Mouse (Mus musculus): ENCODE measurements around the gene Lpar5. TPM values are rescaled to one million over a fixed set of nuclear protein-coding genes. Genes with fewer than 3 reads are reported as not detected.

The Lpar5 gene
- polyA plus RNA-seq, 1 experiment = 35.7 TPM

DNA sequence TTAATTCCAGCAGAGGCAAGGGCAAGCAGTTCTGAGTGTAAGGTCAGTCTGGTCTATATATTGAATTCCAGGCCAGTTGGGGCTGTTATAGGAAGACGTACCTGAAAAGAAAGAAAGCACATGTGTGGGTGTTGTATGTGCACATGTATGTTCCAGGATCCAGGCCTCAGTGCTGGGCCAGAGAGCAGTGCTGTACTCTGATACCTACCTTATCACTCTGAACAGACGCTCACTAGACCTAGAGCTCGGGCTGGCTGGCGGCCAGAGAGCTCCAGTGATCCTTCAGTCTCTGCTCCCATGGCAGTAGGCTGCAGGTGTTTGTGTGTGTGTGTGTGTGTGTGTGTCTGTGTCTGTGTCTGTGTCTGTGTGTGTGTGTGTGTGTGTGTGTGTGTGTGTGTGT is 36.5 kb downstream of the Lpar5 start:
- TF ChIP-seq POLR2A (IDR thresholded peaks at IDR 0.05; ENCODE audit: control insufficient read depth, extremely low read depth, insufficient read depth, low read length, poor library complexity) (no peak), CTCF (IDR thresholded peaks at IDR 0.05; ENCODE audit: borderline replicate concordance, control insufficient read depth, extremely low read depth, insufficient read depth, low read length, poor library complexity) (no peak)
- Histone ChIP-seq H3K36me3 (ENCODE audit: control insufficient read depth, insufficient read depth, low read length) (peaks cover 87% of the 10 kb centered on the region), H3K27ac (ENCODE audit: control insufficient read depth, insufficient read depth, low read length) (no peak overlapping the region), H3K4me3 (ENCODE audit: control insufficient read depth, insufficient read depth, low read length) (no peak overlapping the region), H3K27me3 (ENCODE audit: control insufficient read depth, insufficient read depth, low read length) (no peaks in the 10 kb centered on the region), H3K4me1 (replicated peaks; ENCODE audit: control insufficient read depth, insufficient read depth, low read length) (peaks cover 18% of the 10 kb centered on the region)
- 91% methylated on average over 4 of the region's 4 CpGs for WGBS
- DNase-seq = no peak

DNA sequence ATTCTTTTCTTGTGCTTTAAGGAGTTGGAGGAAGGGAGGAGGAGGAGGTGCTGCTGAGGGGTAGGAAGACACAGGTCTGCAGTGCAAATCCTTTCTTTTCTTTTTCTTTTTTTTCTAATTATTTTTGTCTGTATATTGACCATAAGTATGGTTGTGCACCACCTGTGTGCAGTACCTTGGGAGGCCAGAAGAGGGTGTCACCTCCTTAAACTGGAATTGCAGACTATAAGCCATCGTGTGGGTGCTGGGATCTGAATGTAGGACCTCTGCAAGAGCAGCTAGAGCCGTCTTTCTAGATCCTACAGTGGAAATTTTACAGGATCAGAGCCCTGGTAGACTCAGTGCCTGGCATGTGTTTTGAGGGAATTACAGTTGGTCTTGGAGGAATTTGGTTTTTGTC is 40.0 kb downstream of the Lpar5 start:
- H3K4me3 ChIP-seq (ENCODE audit: control insufficient read depth, insufficient read depth, low read length) = no peak overlapping the region
- H3K27me3 ChIP-seq (ENCODE audit: control insufficient read depth, insufficient read depth, low read length) = no peaks in the 10 kb centered on the region
- TF ChIP-seq POLR2A (IDR thresholded peaks at IDR 0.05; ENCODE audit: control insufficient read depth, extremely low read depth, insufficient read depth, low read length, poor library complexity) (no peak), CTCF (IDR thresholded peaks at IDR 0.05; ENCODE audit: borderline replicate concordance, control insufficient read depth, extremely low read depth, insufficient read depth, low read length, poor library complexity) (no peak)
- no peaks in the 10 kb centered on the region for H3K4me1 ChIP-seq (replicated peaks; ENCODE audit: control insufficient read depth, insufficient read depth, low read length)
- no peak for DNase-seq
- 94% methylated on average over 2 of the region's 2 CpGs for WGBS
- H3K36me3 ChIP-seq (ENCODE audit: control insufficient read depth, insufficient read depth, low read length) = peaks cover 96% of the 10 kb centered on the region
- H3K27ac ChIP-seq (ENCODE audit: control insufficient read depth, insufficient read depth, low read length) = no peak overlapping the region

DNA sequence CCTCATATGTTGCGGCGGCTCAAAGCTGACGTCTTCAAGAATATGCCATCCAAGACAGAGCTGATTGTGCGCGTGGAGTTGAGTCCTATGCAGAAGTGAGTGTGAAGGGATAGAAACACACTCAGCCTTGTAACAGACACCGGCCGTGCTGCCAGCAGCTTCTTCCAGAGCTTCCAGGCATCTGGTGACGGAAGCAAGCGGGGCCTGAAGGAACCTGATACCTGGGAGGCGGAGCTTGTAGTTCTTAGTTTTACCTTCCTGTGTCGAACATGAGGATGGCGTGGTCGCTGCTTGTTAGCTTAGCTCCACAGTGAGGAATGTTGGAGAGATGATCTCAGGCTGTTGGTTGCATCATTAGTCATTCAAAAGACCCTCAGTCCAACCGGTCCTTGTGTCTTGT is 41.7 kb downstream of the Lpar5 start:
- peaks cover 100% of the 10 kb centered on the region for H3K36me3 ChIP-seq (ENCODE audit: control insufficient read depth, insufficient read depth, low read length)
- no peak overlapping the region for H3K4me3 ChIP-seq (ENCODE audit: control insufficient read depth, insufficient read depth, low read length)
- WGBS = 93% methylated on average over 14 of the region's 14 CpGs
- TF ChIP-seq POLR2A (IDR thresholded peaks at IDR 0.05; ENCODE audit: control insufficient read depth, extremely low read depth, insufficient read depth, low read length, poor library complexity) (no peak), CTCF (IDR thresholded peaks at IDR 0.05; ENCODE audit: borderline replicate concordance, control insufficient read depth, extremely low read depth, insufficient read depth, low read length, poor library complexity) (no peak)
- H3K27me3 ChIP-seq (ENCODE audit: control insufficient read depth, insufficient read depth, low read length) = no peaks in the 10 kb centered on the region
- H3K27ac ChIP-seq (ENCODE audit: control insufficient read depth, insufficient read depth, low read length) = no peak overlapping the region
- no peaks in the 10 kb centered on the region for H3K4me1 ChIP-seq (replicated peaks; ENCODE audit: control insufficient read depth, insufficient read depth, low read length)
- DNase-seq = no peak

DNA sequence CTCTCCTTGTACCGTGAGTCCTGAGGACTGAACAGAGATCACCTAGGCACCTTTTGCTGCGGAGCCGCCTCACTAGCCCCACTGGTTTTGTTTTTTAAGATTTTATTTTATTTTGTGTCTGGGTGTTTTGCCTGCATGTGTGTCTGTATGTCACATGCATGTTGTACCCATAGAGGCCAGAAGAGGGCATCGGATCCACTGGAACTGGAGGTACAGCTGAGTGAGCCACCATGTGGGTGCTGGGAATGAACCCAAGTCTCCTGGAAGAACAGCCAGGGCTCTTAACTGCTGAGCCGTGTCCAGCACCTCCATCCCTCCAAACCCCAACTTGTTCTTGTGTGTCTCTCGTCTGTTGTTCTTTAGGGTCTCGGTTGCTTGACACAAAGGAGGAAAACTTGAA is 43.2 kb downstream of the Lpar5 start:
- H3K4me1 ChIP-seq (replicated peaks; ENCODE audit: control insufficient read depth, insufficient read depth, low read length) = no peaks in the 10 kb centered on the region
- no peak overlapping the region for H3K27ac ChIP-seq (ENCODE audit: control insufficient read depth, insufficient read depth, low read length)
- H3K27me3 ChIP-seq (ENCODE audit: control insufficient read depth, insufficient read depth, low read length) = no peaks in the 10 kb centered on the region
- H3K36me3 ChIP-seq (ENCODE audit: control insufficient read depth, insufficient read depth, low read length) = peaks cover 98% of the 10 kb centered on the region
- peak; percentile 55 for DNase-seq
- no peak for TF ChIP-seq POLR2A (IDR thresholded peaks at IDR 0.05; ENCODE audit: control insufficient read depth, extremely low read depth, insufficient read depth, low read length, poor library complexity)
- TF ChIP-seq CTCF (IDR thresholded peaks at IDR 0.05; ENCODE audit: borderline replicate concordance, control insufficient read depth, extremely low read depth, insufficient read depth, low read length, poor library complexity) = peak; percentile 61; the same call in 1 of the 2 replicates
- H3K4me3 ChIP-seq (ENCODE audit: control insufficient read depth, insufficient read depth, low read length) = no peak overlapping the region
- 96% methylated on average over 7 of the region's 7 CpGs for WGBS

DNA sequence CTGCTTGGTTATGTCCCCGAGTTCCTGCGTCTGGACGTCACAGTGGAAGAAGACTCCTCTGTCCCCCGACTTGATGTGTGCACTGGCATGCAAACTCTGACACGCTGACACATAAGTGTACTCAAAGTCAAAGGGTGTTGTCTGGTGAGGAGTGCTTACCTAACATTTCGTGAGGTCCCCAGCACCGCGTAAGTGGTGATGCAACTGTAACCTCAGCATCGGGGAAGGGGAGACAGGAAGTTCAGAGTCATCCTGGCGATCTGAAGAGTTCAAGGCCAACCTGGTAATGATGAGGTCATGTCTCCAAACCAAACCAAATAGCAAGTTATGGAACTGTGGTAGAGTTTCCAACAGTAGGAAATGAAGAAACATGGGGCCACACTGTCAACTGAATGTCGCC is 44.8 kb downstream of the Lpar5 start:
- TF ChIP-seq POLR2A (IDR thresholded peaks at IDR 0.05; ENCODE audit: control insufficient read depth, extremely low read depth, insufficient read depth, low read length, poor library complexity) (no peak), CTCF (IDR thresholded peaks at IDR 0.05; ENCODE audit: borderline replicate concordance, control insufficient read depth, extremely low read depth, insufficient read depth, low read length, poor library complexity) (no peak)
- H3K4me3 ChIP-seq (ENCODE audit: control insufficient read depth, insufficient read depth, low read length) = no peak overlapping the region
- H3K4me1 ChIP-seq (replicated peaks; ENCODE audit: control insufficient read depth, insufficient read depth, low read length) = no peaks in the 10 kb centered on the region
- no peaks in the 10 kb centered on the region for H3K27me3 ChIP-seq (ENCODE audit: control insufficient read depth, insufficient read depth, low read length)
- peaks cover 97% of the 10 kb centered on the region for H3K36me3 ChIP-seq (ENCODE audit: control insufficient read depth, insufficient read depth, low read length)
- H3K27ac ChIP-seq (ENCODE audit: control insufficient read depth, insufficient read depth, low read length) = no peak overlapping the region
- 93% methylated on average over 11 of the region's 11 CpGs for WGBS
- no peak for DNase-seq

DNA sequence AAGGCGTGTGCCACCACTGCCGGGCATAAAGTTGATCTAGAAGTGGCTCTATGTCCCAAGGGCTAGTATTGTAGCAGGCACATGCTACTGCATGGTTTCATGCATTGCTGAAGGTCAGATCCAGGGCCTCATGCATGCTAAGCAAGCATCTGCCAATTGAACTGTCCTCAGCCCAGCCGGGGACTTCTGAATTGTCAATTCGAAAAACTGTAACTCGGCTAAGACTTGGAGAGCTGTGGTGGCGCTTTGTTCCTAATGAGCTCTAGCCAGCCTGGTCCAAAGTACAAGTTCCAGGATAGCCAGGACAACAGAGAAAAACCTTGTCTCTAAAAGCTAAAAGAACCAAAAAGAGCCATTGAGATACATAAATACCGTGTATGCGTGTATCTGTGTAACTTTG is 51.7 kb downstream of the Lpar5 start:
- Histone ChIP-seq H3K4me3 (ENCODE audit: control insufficient read depth, insufficient read depth, low read length) (no peak overlapping the region), H3K27me3 (ENCODE audit: control insufficient read depth, insufficient read depth, low read length) (no peaks in the 10 kb centered on the region), H3K4me1 (replicated peaks; ENCODE audit: control insufficient read depth, insufficient read depth, low read length) (no peaks in the 10 kb centered on the region), H3K27ac (ENCODE audit: control insufficient read depth, insufficient read depth, low read length) (no peak overlapping the region), H3K36me3 (ENCODE audit: control insufficient read depth, insufficient read depth, low read length) (peaks cover 94% of the 10 kb centered on the region)
- DNase-seq = no peak
- TF ChIP-seq CTCF (IDR thresholded peaks at IDR 0.05; ENCODE audit: borderline replicate concordance, control insufficient read depth, extremely low read depth, insufficient read depth, low read length, poor library complexity) (no peak), POLR2A (IDR thresholded peaks at IDR 0.05; ENCODE audit: control insufficient read depth, extremely low read depth, insufficient read depth, low read length, poor library complexity) (no peak)
- 97% methylated on average over 8 of the region's 8 CpGs for WGBS

DNA sequence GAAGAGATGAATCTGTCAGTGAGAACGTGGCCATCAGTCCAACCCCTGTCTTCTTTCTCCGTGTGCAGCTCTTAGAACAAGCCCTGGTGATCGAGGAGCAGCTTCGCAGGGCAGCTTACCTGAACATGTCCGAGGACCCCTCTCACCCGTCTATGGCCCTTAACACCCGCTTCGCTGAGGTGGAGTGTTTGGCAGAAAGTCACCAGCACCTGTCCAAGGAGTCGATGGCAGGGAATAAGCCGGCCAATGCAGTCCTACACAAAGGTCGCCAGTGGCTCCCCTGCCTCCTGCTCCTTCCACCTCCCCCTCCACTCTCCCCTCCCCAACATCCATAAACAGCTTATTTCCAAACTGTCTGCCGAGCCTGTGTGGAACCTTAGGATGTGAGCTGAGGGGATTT is 61.0 kb downstream of the Lpar5 start:
- Histone ChIP-seq H3K36me3 (ENCODE audit: control insufficient read depth, insufficient read depth, low read length) (peaks cover 40% of the 10 kb centered on the region), H3K4me1 (replicated peaks; ENCODE audit: control insufficient read depth, insufficient read depth, low read length) (peaks cover 13% of the 10 kb centered on the region), H3K27ac (ENCODE audit: control insufficient read depth, insufficient read depth, low read length) (no peak overlapping the region), H3K4me3 (ENCODE audit: control insufficient read depth, insufficient read depth, low read length) (no peak overlapping the region), H3K27me3 (ENCODE audit: control insufficient read depth, insufficient read depth, low read length) (no peaks in the 10 kb centered on the region)
- DNase-seq = no peak
- 98% methylated on average over 12 of the region's 12 CpGs for WGBS
- TF ChIP-seq POLR2A (IDR thresholded peaks at IDR 0.05; ENCODE audit: control insufficient read depth, extremely low read depth, insufficient read depth, low read length, poor library complexity) = no peak
- no peak for TF ChIP-seq CTCF (IDR thresholded peaks at IDR 0.05; ENCODE audit: borderline replicate concordance, control insufficient read depth, extremely low read depth, insufficient read depth, low read length, poor library complexity)
